Mouse (Mus musculus): Measurements from ENCODE around the gene Ly6g6f. TPM values are rescaled to one million over a fixed set of nuclear protein-coding genes. Genes with fewer than 3 reads are reported as not detected.
A peak's percentile ranks its signal among the peaks of the same experiment; 100 is the strongest.

The Ly6g6f gene
- polyA plus RNA-seq, 1 experiment, result not detected

DNA sequence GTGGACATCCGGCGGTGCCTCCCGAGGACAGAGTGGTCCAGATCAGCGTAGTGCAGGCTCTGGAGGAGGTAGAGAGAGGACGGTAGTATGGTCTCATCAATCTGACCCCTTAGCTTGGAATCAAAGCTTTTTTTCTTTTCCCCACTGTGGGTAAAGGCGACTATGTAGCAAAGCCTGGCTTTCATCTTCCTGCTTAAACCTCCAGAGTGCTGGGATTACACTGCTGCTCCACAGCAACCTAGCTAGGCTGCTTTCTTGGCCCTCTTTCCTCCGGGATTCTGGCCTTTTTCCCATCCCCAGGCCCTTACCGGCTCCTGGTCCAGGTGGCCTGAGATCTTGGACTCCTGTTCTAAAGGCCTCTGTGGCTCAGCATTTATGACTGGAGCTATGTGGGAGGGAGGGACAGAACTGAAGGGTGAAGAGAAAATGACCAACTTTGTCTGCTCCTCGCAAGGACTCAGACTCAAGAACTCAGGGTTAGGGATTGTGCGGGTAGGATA lies 21.0 kb downstream of the Ly6g6f start:
- Histone ChIP-seq H3K27ac (ENCODE audit: insufficient read depth, low read depth, low read length) (no peak overlapping the region), H3K4me1 (ENCODE audit: control insufficient read depth, insufficient read depth, low read length) (peaks cover 14% of the 10 kb centered on the region; the same call in 1 of the 2 replicates)
- WGBS, result 59% methylated on average over 10 of the region's 10 CpGs

DNA sequence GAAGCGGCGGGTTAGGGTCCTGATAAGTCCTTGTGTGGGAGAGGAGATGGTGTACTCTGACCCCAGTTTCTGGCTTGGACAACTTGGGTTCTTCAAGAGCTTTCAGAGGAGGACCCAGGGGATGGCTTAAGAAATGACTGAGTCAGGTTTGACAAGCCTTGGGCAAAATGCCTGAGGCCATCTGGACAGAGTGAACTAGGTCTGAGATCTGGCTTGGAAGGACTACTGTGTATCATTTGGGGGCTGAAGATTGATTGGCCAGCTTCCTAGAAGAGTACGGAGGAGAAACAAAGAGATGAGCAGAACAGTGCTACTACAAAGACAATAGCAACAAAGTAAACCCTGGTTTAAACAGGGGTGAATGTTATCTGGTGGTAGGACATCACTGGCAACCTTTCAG lies 21.9 kb downstream of the Ly6g6f start:
- no peak overlapping the region for H3K27ac ChIP-seq (ENCODE audit: insufficient read depth, low read depth, low read length)
- no peak overlapping the region for H3K4me3 ChIP-seq (ENCODE audit: insufficient read depth, low read depth, low read length)
- TF ChIP-seq POLR2A (IDR thresholded peaks at IDR 0.05; ENCODE audit: insufficient read depth, low read depth, low read length), result no peak
- TF ChIP-seq CTCF (IDR thresholded peaks at IDR 0.05; ENCODE audit: insufficient read depth, low read depth, low read length), result no peak
- H3K4me1 ChIP-seq (ENCODE audit: control insufficient read depth, insufficient read depth, low read length), result peaks cover 18% of the 10 kb centered on the region; the same call in 1 of the 2 replicates
- WGBS, result 93% methylated on average over 3 of the region's 3 CpGs

More for the DNA sequence above, 21.0 kb downstream of the Ly6g6f start:
- H3K4me3 ChIP-seq (ENCODE audit: insufficient read depth, low read depth, low read length), result no peak overlapping the region
- TF ChIP-seq CTCF (IDR thresholded peaks at IDR 0.05; ENCODE audit: insufficient read depth, low read depth, low read length) (no peak), POLR2A (IDR thresholded peaks at IDR 0.05; ENCODE audit: insufficient read depth, low read depth, low read length) (no peak)

DNA sequence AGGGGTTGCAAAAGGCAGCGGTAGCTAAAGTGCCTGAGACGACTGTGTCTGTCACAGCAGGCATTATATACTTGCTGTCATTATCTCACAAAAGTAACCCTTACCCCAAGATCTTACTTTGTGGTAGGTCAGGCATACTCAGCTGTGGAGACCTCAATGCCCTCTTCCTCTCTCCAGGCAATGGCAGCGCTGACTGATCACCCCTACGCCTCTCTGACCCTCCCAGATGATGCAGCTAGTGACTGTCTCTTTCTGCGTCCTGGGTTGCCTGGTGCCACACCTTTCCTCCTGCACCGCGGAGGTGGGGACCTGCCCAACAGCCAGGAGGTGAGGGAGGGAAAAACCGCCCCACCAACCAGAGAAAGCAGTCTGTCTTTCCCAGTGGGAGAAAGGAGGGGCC lies 24.1 kb downstream of the Ly6g6f start:
- TF ChIP-seq CTCF (IDR thresholded peaks at IDR 0.05; ENCODE audit: insufficient read depth, low read depth, low read length) (no peak), POLR2A (IDR thresholded peaks at IDR 0.05; ENCODE audit: insufficient read depth, low read depth, low read length) (no peak)
- no peak overlapping the region for H3K4me3 ChIP-seq (ENCODE audit: insufficient read depth, low read depth, low read length)
- WGBS, result 81% methylated on average over 8 of the region's 8 CpGs
- peaks cover 18% of the 10 kb centered on the region; the same call in 1 of the 2 replicates for H3K4me1 ChIP-seq (ENCODE audit: control insufficient read depth, insufficient read depth, low read length)
- H3K27ac ChIP-seq (ENCODE audit: insufficient read depth, low read depth, low read length), result no peak overlapping the region

DNA sequence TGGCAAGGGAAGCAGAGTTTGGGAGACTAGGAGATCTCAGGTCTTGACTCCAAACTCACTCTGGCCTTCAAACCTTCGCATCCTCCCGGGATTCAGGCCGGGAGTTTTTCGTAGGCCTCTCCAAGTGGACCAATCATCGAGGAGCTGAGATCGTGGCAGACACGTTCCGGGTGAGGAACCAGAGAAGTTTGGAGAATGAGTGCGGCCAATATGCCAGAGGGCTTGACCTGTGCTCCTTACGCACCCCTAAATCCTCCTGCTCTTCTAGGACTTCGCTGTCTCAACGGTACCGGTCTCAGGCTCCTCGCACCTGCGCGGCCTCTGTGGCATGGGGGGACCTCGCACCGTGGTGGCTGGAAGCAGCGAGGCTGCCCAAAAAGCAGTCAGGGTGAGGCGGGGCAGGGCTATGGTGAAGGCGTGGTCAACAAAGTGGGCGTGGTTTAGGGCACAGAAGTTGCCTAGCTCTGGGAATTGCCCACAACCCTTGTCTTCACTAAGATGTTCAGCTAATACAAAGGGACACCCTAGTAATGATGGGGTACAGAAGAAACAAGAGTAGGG lies 24.6 kb downstream of the Ly6g6f start:
- Histone ChIP-seq H3K4me1 (ENCODE audit: control insufficient read depth, insufficient read depth, low read length) (peaks cover 18% of the 10 kb centered on the region; the same call in 1 of the 2 replicates), H3K4me3 (ENCODE audit: insufficient read depth, low read depth, low read length) (no peak overlapping the region), H3K27ac (ENCODE audit: insufficient read depth, low read depth, low read length) (no peak overlapping the region)
- TF ChIP-seq POLR2A (IDR thresholded peaks at IDR 0.05; ENCODE audit: insufficient read depth, low read depth, low read length) (no peak), CTCF (IDR thresholded peaks at IDR 0.05; ENCODE audit: insufficient read depth, low read depth, low read length) (no peak)
- 73% methylated on average over 22 of the region's 22 CpGs for WGBS

DNA sequence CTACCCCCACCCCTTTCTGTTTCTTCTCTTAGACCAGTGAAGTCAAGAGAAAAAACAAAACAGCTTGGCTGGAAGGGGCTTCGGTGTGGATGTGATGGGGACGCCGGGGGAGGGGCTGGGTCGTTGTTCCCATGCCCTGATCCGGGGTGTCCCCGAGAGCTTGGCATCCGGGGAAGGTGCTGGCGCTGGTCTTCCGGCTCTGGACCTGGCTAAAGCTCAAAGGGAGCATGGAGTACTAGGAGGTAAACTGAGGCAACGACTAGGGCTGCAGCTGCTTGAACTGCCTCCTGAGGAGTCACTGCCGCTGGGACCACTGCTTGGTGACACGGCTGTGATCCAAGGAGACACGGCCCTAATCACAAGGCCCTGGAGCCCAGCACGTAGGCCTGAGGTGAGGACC lies 25.3 kb downstream of the Ly6g6f start:
- Histone ChIP-seq H3K4me1 (ENCODE audit: control insufficient read depth, insufficient read depth, low read length) (peaks cover 12% of the 10 kb centered on the region; the same call in 1 of the 2 replicates), H3K4me3 (ENCODE audit: insufficient read depth, low read depth, low read length) (peak overlapping the region; percentile 78; the same call in 1 of the 2 replicates), H3K27ac (ENCODE audit: insufficient read depth, low read depth, low read length) (no peak overlapping the region)
- WGBS, result 15% methylated on average over 14 of the region's 14 CpGs
- no peak for TF ChIP-seq CTCF (IDR thresholded peaks at IDR 0.05; ENCODE audit: insufficient read depth, low read depth, low read length)
- no peak for TF ChIP-seq POLR2A (IDR thresholded peaks at IDR 0.05; ENCODE audit: insufficient read depth, low read depth, low read length)

DNA sequence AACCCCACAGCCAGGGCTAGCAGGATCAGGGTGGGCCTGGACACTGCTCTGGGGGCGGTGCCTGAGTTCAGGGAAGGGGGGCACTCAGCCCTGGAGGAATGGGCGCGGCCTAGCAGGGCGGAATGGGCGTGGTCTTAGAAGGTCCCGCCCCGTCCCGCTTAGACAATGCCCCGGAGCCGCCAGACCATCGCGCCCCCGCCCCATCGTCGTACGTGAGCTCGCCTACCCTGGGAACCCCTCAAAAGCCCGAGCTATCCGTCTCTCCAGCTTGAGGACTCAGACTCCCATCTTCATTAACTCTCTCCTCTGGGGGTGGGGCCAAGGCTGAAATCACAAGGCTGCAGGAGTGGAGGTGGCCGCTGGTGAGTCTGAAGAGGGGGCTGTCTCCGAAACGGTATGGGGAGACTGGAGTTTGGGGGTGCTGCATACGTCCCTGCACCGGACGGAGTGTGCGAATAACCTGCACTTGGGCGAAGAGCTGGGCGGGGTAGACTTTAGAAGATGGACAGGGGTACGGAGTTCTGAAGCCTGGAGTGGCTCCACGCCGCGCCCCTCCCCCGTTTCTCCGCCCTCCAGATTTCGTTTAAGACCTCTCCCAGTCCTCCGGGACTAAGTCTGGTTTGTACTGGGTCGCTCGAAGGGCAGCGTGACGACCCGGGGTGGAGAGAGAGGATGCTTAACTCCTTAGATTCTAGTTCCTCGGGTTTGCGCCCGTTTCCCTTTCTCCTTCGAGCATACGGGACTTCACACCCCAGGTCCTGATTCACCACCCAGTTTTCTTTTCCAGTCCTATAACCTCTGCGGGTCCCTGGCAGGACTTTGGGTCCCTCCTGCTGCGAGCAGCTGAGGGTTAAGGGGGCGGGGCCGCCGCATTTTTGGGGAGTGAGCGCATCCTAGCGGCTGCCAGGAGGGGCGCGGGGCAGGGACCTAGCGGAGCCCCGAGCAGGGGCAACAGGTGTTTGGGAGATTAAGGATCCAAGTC lies 26.2 kb downstream of the Ly6g6f start, which contains the start of gene Ddah2:
Gene Ddah2 (plus strand): TSS at position 125 of the 982 bp plus-strand sequence.
- under 1% methylated on average over 57 of the region's 57 CpGs for WGBS
- peak within 1 kb of the TSS; percentile 4; the same call in 1 of the 2 replicates for H3K27ac ChIP-seq (ENCODE audit: insufficient read depth, low read depth, low read length)
- H3K4me3 ChIP-seq (ENCODE audit: insufficient read depth, low read depth, low read length), result peak within 1 kb of the TSS; percentile 78
- TF ChIP-seq POLR2A (IDR thresholded peaks at IDR 0.05; ENCODE audit: insufficient read depth, low read depth, low read length) (no peak; the same call in 1 of the 2 replicates), CTCF (IDR thresholded peaks at IDR 0.05; ENCODE audit: insufficient read depth, low read depth, low read length) (peak; percentile 86)
- H3K4me1 ChIP-seq (ENCODE audit: control insufficient read depth, insufficient read depth, low read length), result peaks cover 10% of the 10 kb centered on the region; the same call in 1 of the 2 replicates

DNA sequence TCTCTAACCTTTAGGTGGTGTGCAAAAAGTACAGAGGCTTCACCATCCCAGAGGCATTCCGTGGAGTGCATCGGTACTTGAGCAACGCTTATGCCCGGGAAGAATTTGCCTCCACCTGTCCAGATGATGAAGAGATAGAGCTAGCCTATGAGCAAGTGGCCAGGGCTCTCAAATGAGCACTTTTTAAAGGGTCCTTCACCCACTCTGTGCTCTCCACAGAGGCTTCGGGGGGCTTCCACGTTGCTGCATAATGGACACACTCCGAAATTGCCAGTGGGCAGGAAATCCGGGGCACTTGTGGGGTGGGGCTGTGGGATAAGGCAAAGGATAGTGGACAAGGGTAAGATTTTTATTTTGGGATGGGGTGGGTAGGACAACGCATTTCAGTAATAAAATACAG lies 27.1 kb downstream of the Ly6g6f start:
- Histone ChIP-seq H3K27ac (ENCODE audit: insufficient read depth, low read depth, low read length) (no peak overlapping the region), H3K4me1 (ENCODE audit: control insufficient read depth, insufficient read depth, low read length) (peaks cover 10% of the 10 kb centered on the region; the same call in 1 of the 2 replicates), H3K4me3 (ENCODE audit: insufficient read depth, low read depth, low read length) (no peak overlapping the region)
- WGBS, result 71% methylated on average over 9 of the region's 9 CpGs
- TF ChIP-seq CTCF (IDR thresholded peaks at IDR 0.05; ENCODE audit: insufficient read depth, low read depth, low read length), result no peak
- TF ChIP-seq POLR2A (IDR thresholded peaks at IDR 0.05; ENCODE audit: insufficient read depth, low read depth, low read length), result no peak

DNA sequence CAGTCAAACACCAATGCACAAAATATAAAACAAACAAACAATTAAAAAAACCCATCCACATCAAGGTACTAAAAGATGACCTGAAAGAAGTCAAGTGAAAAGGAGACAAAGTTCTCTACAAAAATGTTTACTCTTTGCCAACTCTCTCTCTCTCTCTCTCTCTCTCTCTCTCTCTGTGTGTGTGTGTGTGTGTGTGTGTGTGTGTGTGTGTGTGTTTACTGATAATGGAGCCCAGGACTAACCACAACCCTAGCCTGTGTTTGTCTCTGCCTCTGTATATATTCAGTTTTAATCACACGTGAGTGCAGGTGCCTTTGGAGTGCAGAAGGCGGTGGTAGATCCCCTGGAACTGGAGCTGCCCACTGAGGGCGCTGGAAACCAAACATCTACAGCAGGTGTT lies 28.3 kb downstream of the Ly6g6f start:
- no peak for TF ChIP-seq POLR2A (IDR thresholded peaks at IDR 0.05; ENCODE audit: insufficient read depth, low read depth, low read length)
- no peak for TF ChIP-seq CTCF (IDR thresholded peaks at IDR 0.05; ENCODE audit: insufficient read depth, low read depth, low read length)
- no peak overlapping the region for H3K4me3 ChIP-seq (ENCODE audit: insufficient read depth, low read depth, low read length)
- WGBS, result 91% methylated on average over 3 of the region's 3 CpGs
- H3K4me1 ChIP-seq (ENCODE audit: control insufficient read depth, insufficient read depth, low read length), result peaks cover 12% of the 10 kb centered on the region; the same call in 1 of the 2 replicates
- no peak overlapping the region for H3K27ac ChIP-seq (ENCODE audit: insufficient read depth, low read depth, low read length)
